Mouse (Mus musculus): ENCODE data around the gene Lasp1. TPM values are rescaled to one million over a fixed set of nuclear protein-coding genes. Genes with fewer than 3 reads are reported as not detected.

Gene Lasp1
- polyA plus RNA-seq (2012; rRNA removed) = 58.6 and 78.0 TPM in 2 replicates

GRCm38 (mm10) chr11:97798782-97799145 is at the start of gene Lasp1:
Lasp1 (plus strand) TSS chr11:97799000.

DNA sequence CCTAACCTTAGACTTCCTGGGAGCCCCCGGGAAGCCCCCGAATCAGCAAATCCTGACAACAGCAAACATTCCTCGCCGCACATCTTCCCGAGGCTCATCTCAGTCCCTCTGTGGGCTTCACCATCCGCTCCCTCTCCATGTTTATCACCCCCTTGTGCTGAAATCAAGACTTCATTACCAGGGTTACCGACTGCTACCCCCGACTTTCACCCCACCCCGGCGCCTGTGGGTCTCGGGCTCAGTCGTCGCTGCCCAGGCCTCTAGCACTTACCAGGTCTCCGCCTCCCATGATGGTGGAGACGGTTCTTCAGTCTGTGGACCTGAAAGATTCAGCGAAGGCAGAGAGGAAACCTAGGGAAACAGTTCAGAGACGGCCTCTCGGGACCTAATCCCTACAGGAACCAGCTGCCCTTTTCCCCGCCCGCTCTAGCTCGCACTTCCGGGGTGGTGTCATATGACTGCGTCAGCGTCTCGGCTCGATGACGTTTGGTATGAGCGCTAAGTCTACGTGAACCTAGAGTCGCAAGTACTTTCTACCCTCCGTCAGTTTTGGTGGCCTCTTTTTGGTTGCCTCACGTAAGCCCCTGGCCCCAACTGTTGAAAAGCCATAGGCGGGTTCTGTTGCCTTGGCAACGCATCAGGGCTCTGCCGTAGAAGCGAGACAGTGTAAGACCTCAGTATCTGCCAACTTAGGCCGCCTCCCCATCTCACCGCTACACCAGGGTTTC is 32.5 kb upstream of the Lasp1 start, which contains the start of gene Cwc25:
Gene Cwc25 (minus strand): TSS at position 403 of the 728 bp plus-strand sequence.

DNA sequence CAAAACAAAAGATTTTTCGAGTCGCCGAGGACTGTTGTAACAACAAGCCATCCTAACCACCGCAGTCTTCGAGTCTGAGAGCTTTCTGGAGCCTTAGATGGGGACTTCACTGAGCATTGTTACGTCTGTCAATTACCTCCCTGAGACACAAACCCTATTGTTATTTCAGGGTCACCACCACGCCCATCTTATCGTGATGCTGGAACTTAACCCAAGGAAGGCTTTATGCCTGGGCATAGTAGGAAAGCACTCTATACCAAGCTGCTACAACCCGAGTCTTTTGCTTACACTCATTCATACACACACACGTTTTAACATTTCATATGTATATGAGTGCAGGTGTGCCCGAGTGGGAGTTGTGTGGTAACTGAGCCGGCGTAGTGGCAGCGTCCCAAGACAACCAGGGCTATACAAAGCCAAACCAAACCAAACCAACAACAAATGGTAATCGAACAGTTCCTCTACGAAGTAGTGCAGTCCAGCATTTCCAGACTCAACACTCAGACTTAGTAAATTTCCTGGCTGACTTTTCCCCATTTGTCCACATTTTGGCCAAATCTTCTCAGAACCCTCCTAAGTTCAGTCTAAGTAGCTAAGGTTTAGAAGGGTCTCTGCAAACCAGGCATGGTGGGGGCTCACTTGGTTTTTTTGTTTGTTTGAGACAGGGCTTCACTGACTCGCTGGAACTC is 22.8 kb upstream of the Lasp1 start, which contains the start of gene 1700001P01Rik:
Gene 1700001P01Rik (minus strand): TSS at position 111 of the 689 bp plus-strand sequence.

GRCm38 (mm10) chr11:97781832-97782563 is 16.8 kb upstream of the Lasp1 start, which contains the start of gene Rpl23:
Rpl23 (minus strand) TSS chr11:97782437.

DNA sequence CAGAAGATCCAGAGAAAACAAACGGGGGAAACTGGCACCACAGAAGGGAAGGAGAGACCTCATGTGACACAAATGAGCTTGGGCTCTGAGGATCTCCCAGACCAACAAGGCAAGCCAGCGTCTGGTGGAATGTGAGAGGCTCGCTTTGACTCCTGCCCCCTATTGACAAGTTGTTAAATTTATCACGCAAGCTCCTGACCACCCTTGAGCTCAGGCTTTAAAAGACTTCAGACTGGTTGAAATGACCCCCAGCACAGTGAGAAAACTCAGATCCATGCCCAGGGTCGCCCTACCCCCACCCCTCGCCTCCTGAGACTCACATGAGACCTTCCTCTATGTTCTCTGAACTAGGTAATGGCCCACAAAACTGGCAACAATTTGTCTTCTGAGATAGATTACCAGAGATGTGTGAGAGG is 41.7 kb downstream of the Lasp1 start, which contains the start of gene B230217C12Rik:
Gene B230217C12Rik (plus strand): TSS at position 242 of the 416 bp plus-strand sequence.

DNA sequence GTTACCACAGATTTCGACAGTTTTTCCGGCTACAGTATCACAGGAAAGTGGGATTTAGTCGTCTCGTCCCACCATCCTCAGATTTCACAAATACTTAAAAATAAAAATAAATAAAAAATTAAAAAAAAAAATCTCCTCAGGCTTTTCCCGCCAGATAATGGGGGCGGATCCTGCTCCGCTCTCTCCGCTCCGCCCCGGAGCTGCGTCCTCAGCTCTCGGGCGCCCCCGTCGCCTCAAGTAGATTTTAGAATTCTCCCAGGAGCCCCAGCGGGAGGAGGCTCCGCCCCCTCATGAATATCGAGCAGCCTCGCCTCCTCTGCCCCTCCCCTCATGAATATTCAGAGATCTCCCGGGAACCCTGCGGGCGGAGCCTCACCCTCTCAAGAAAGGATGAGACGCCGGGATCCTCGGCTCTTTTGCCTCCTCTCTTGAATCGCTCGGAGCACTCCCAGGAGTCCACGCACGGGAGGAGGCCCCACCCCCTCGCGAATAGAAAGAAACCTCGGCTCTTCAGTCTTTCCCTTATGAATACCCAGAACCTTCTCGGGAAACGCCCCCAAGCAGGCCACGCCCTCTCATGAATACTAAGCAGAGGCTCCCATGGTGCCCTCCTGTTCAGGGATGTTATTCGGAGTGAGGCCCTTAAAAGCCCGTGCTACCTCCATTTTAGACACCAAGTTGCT is 85.3 kb downstream of the Lasp1 start, which contains the start of gene Fbxo47:
Gene Fbxo47 (minus strand): TSS at position 237 of the 683 bp plus-strand sequence.

Other genes with a start within 250 kb of the Lasp1 start
- gene Srcin1, start 222.8 kb upstream of the Lasp1 start, polyA plus RNA-seq (2012; rRNA removed) = 12.5 and 17.5 TPM in 2 replicates
- 12.7 and 22.7 TPM in 2 replicates for gene Epop, start 169.3 kb upstream of the Lasp1 start, polyA plus RNA-seq (2012; rRNA removed)
- 34.2 and 41.0 TPM in 2 replicates for gene Mllt6, start 135.6 kb upstream of the Lasp1 start, polyA plus RNA-seq (2012; rRNA removed)
- 8.7 and 11.0 TPM in 2 replicates for gene Cisd3, start 113.2 kb upstream of the Lasp1 start, polyA plus RNA-seq (2012; rRNA removed)
- gene Pcgf2, start 98.5 kb upstream of the Lasp1 start, polyA plus RNA-seq (2012; rRNA removed) = 92.4 and 117 TPM in 2 replicates
- gene Psmb3, start 95.6 kb upstream of the Lasp1 start, polyA plus RNA-seq (2012; rRNA removed) = 282 and 471 TPM in 2 replicates
- gene Pip4k2b, start 54.3 kb upstream of the Lasp1 start, polyA plus RNA-seq (2012; rRNA removed) = 30.7 and 36.6 TPM in 2 replicates
- gene Cwc25, start 32.4 kb upstream of the Lasp1 start, polyA plus RNA-seq (2012; rRNA removed) = 20.1 and 28.6 TPM in 2 replicates
- gene 1700001P01Rik, start 23.1 kb upstream of the Lasp1 start, polyA plus RNA-seq (2012; rRNA removed) = 0.52 and 0.95 TPM in 2 replicates
- gene Rpl23, start 16.6 kb upstream of the Lasp1 start, polyA plus RNA-seq (2012; rRNA removed) = 992 and 1,452 TPM in 2 replicates
- 8.3 and 18.7 TPM in 2 replicates for gene B230217C12Rik, start 41.8 kb downstream of the Lasp1 start, polyA plus RNA-seq (2012; rRNA removed)
- gene Fbxo47, start 85.2 kb downstream of the Lasp1 start, polyA plus RNA-seq (2012; rRNA removed) = 0.67 and 0.74 TPM in 2 replicates
- gene Plxdc1, start 187.4 kb downstream of the Lasp1 start, polyA plus RNA-seq (2012; rRNA removed) = 0.13 and 0.31 TPM in 2 replicates
- gene Arl5c, start 197.2 kb downstream of the Lasp1 start, polyA plus RNA-seq (2012; rRNA removed) = 0.91 and 1.3 TPM in 2 replicates
- 24.9 and 29.1 TPM in 2 replicates for gene Cacnb1, start 224.0 kb downstream of the Lasp1 start, polyA plus RNA-seq (2012; rRNA removed)
- 1,982 and 2,772 TPM in 2 replicates for gene Rpl19, start 227.7 kb downstream of the Lasp1 start, polyA plus RNA-seq (2012; rRNA removed)

Data from central nervous system, embryonic 11.5 days (tissue).